Mouse (Mus musculus): ENCODE results near the gene Map2k2. TPM values are rescaled to one million over a fixed set of nuclear protein-coding genes. Genes with fewer than 3 reads are reported as not detected.
"Not testable (repeated sequence)": the region's sequence is repeated elsewhere in the genome, so short reads cannot be mapped to it uniquely, and the experiment has no call there.

The Map2k2 gene
- 91.5 and 96.6 TPM in 2 replicates for total RNA-seq (2017)

DNA sequence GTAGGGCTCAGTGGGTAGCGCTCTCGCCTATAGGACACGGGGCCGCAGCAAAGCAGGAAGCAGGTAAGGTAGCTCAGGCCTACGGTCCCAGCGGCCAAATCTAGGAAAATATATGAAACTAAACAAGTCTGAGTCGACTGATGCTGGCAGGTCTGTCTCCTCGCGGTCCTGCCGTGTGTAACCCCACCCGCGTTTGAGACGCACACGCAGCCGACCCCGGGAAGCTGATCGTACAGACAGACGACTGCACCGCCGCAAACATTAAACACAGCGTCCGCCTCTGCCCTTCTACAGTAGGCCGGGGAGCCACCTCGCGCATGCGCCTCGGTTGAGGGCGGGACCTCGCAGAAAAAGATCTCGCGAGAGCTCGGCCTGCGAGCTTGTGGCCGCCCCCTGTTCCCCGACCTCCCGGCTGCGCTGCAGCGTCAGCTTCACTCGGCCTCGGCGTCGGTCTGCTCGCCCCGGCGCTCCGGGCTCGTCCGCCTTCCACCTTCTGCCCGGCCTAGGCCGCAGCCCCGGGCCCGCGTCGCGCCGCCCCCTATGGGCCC lies at the start of gene Map2k2:
Map2k2 (plus strand) TSS at position 351 of the 548 bp plus-strand sequence.
- peak; percentile 73 for ATAC-seq (ENCODE audit: extremely low read depth, insufficient number of reproducible peaks, low FRiP score, poor library complexity, severe bottlenecking)

DNA sequence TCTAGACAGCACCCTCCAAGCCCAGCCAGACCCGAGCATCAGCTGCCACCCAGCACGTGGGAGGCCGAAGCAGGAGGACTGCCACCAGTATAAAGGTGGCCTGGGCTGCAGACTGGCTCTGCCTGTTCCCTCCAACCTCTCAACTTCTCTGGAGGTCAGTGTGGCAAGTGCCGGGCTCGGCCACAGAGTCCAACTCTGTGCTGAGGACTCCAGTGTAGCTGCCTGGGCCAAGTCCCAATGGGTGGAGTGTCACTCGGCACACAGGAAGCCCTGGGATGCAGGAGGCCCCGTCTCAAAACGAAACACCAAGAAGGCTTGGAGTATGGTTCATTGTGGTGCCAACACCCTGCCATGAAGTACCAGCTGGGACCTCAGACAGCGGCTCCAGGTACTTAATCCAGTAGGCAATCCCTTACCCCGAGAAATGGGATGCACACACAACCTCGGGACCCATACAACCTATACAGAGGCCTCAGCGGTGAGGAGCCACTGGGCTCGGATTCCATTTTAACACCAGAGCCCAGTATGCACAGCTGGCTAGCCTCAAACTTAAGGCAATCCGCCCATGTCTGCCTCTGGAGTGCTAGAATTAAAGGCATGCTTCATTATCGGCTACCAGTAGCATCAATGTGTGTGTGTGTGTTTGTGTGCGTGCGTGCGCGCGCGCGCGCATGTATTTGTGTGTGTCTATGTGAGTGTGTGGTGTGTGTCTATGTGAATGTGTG lies 48.1 kb upstream of the Map2k2 start:
- ATAC-seq (ENCODE audit: extremely low read depth, insufficient number of reproducible peaks, low FRiP score, poor library complexity, severe bottlenecking), result no peak

- ATAC-seq (ENCODE audit: extremely low read depth, insufficient number of reproducible peaks, low FRiP score, poor library complexity, severe bottlenecking), result no peak
These were observed 46.8 kb upstream of the Map2k2 start for GRCm38 (mm10) chr10:81058896-81059295.

GRCm38 (mm10) chr10:81059603-81060543 lies 45.8 kb upstream of the Map2k2 start, which contains the start of gene Sgta:
Gene Sgta (minus strand): TSS chr10:81060181.
- peak; percentile 94 for ATAC-seq (ENCODE audit: extremely low read depth, insufficient number of reproducible peaks, low FRiP score, poor library complexity, severe bottlenecking)

DNA sequence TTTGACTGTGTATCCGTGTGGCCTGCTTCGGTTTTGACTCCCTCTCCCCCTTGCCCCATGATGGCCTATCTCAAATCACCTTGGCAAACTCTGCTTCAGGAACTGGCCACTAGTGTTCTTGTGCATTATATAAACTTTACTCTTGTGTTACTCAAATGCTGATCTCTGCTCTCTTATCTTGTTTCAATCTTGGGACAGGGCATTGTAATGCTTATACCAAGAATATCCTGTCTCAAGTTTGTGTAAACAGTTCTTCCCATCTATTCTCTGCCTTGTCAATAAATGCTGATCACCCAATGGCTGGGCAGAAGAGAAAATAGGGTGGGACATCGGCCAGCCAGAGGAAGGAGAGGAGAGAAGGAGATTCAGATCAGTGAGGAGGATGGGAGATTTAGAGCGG lies 43.0 kb upstream of the Map2k2 start:
- no peak for ATAC-seq (ENCODE audit: extremely low read depth, insufficient number of reproducible peaks, low FRiP score, poor library complexity, severe bottlenecking)

DNA sequence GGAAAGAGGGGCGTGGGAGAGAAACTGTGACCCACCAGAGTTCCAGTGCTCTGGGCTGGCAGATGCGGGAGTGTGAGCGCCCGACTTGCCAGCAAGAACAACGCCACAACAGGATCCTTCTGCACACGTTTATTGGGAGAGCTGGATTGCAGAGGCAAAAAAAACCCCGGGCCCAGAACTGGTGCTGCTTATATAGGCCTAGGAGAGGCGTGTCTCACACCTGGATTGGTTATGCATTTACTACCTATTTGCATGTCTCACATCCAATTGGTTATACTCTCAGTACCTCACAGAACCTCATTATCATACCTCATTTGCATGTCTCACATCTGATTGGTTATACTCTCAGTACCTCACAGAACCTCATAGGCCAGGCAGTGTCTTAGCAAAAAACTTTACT lies 41.2 kb upstream of the Map2k2 start:
- not testable (repeated sequence) for ATAC-seq (ENCODE audit: extremely low read depth, insufficient number of reproducible peaks, low FRiP score, poor library complexity, severe bottlenecking)

- ATAC-seq (ENCODE audit: extremely low read depth, insufficient number of reproducible peaks, low FRiP score, poor library complexity, severe bottlenecking), result no peak
These were observed 37.0 kb upstream of the Map2k2 start for GRCm38 (mm10) chr10:81068706-81069105.

DNA sequence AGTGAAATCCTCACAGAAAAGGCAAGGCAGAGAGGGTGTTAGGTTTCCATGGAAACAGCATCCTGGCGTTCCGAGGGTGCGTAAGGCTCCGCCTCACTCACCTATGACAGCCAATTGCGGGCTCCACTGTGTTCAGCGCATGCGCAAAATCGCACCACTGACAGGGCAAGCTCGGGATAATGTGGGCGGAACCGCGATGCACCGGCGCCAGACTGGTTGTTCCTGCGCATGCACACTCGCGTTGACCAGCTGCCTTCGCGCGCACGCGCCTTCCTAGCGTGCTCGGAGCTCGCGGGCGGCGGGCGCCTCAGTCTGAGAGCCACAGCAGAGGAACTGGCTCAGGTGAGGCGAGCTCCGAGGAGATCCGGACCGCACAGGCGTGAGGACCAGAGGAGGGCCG lies 35.9 kb upstream of the Map2k2 start, which contains the start of gene Thop1:
Thop1 (plus strand) TSS at position 200 of the 400 bp plus-strand sequence.
- ATAC-seq (ENCODE audit: extremely low read depth, insufficient number of reproducible peaks, low FRiP score, poor library complexity, severe bottlenecking), result peak; percentile 95

GRCm38 (mm10) chr10:81072290-81072689 lies 33.4 kb upstream of the Map2k2 start:
- ATAC-seq (ENCODE audit: extremely low read depth, insufficient number of reproducible peaks, low FRiP score, poor library complexity, severe bottlenecking), result no peak

GRCm38 (mm10) chr10:81073464-81073863 lies 32.3 kb upstream of the Map2k2 start:
- no peak for ATAC-seq (ENCODE audit: extremely low read depth, insufficient number of reproducible peaks, low FRiP score, poor library complexity, severe bottlenecking)

- ATAC-seq (ENCODE audit: extremely low read depth, insufficient number of reproducible peaks, low FRiP score, poor library complexity, severe bottlenecking), result no peak
These were observed 30.0 kb upstream of the Map2k2 start for GRCm38 (mm10) chr10:81075734-81076133.

GRCm38 (mm10) chr10:81076356-81076755 lies 29.4 kb upstream of the Map2k2 start:
- no peak for ATAC-seq (ENCODE audit: extremely low read depth, insufficient number of reproducible peaks, low FRiP score, poor library complexity, severe bottlenecking)

DNA sequence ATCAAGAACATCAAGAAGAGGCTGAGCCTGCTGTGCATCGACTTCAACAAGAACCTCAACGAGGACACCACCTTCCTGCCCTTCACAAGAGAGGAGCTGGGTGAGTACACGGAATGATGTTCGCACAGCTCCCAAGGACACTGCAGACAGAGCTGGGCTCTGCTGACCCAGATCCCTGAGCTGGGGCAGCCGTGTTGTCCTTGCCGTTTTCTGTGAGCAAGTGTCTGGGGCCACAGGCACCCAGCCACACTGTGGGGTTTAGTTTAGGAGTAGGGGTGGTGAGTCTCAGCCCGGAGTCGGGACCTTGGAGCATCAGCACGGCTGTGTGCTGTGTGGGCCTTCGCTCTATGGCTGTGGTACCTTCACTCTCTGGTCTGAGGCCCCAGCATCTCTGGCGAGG lies 27.8 kb upstream of the Map2k2 start:
- no peak for ATAC-seq (ENCODE audit: extremely low read depth, insufficient number of reproducible peaks, low FRiP score, poor library complexity, severe bottlenecking)

DNA sequence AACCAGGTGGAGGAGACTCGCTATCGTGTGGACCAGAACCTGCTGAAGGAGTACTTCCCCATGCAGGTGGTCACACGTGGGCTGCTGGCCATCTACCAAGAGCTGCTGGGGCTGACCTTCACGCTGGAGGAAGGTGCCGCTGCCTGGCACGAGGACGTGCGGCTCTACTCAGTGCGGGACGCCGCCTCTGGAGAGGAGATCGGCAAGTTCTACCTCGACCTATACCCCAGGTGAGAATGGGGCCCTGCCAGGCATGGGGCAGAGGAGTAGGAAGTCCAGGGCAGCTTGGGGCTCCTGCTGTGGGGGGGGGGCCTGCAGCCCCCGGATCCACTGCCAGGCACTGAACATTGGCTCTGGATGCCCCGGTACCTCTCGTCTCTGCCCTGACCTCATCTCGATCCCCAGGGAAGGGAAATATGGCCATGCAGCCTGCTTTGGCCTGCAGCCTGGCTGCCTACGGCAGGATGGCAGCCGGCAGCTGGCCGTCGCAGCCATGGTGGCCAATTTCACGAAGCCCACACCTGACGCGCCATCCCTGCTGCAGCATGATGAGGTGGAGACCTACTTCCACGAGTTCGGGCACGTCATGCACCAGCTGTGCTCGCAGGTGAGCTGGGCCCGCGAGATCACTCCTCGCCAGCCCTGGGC lies 25.6 kb upstream of the Map2k2 start:
- ATAC-seq (ENCODE audit: extremely low read depth, insufficient number of reproducible peaks, low FRiP score, poor library complexity, severe bottlenecking), result no peak

GRCm38 (mm10) chr10:81082168-81082960 lies 23.4 kb upstream of the Map2k2 start:
- ATAC-seq (ENCODE audit: extremely low read depth, insufficient number of reproducible peaks, low FRiP score, poor library complexity, severe bottlenecking), result peak; percentile 52

- ATAC-seq (ENCODE audit: extremely low read depth, insufficient number of reproducible peaks, low FRiP score, poor library complexity, severe bottlenecking), result no peak
These were observed 18.7 kb upstream of the Map2k2 start for GRCm38 (mm10) chr10:81087021-81087420.

- ATAC-seq (ENCODE audit: extremely low read depth, insufficient number of reproducible peaks, low FRiP score, poor library complexity, severe bottlenecking), result no peak
These were observed 16.5 kb upstream of the Map2k2 start for GRCm38 (mm10) chr10:81089216-81089615.

- no peak for ATAC-seq (ENCODE audit: extremely low read depth, insufficient number of reproducible peaks, low FRiP score, poor library complexity, severe bottlenecking)
These were observed 15.1 kb upstream of the Map2k2 start for GRCm38 (mm10) chr10:81090621-81091020.
